Mouse (Mus musculus) G1E (cell line): ENCODE measurements around the gene Nrcam. TPM values are rescaled to one million over a fixed set of nuclear protein-coding genes. Genes with fewer than 3 reads are reported as not detected.

ENCODE experiments used
- ATAC-seq: 2 replicates; pipeline ENCODE4 v1.8.0; 2016; ENCODE audit warnings: mild to moderate bottlenecking; ENCODE audit not compliant: insufficient number of reproducible peaks, poor library complexity, low FRiP score, severe bottlenecking; ENCODE audit errors: extremely low read depth
- DNase-seq: peaks from one replicate; pipeline ENCODE4 v3.0.0; 2012; ENCODE audit warnings: low spot score
- H3K27me3 ChIP-seq: 2 replicates; pipeline ENCODE4 v1.6.1; 2012; ENCODE audit warnings: mild to moderate bottlenecking, low read length, inconsistent platforms; ENCODE audit not compliant: insufficient read depth
- H3K36me3 ChIP-seq: replicated peaks from 2 replicates; pipeline ENCODE3; 2012; ENCODE audit warnings: mild to moderate bottlenecking, inconsistent platforms
- H3K4me1 ChIP-seq: 2 replicates; pipeline ENCODE4 v1.6.1; 2012; ENCODE audit warnings: low read depth, low read length, inconsistent platforms, mixed read lengths; ENCODE audit not compliant: insufficient read depth
- H3K4me3 ChIP-seq: 2 replicates; pipeline ENCODE4 v1.5.1; 2012; ENCODE audit warnings: low read depth, mild to moderate bottlenecking, inconsistent platforms, low read length, moderate library complexity, mixed read lengths
- H3K9me3 ChIP-seq: replicated peaks from 2 replicates; pipeline ENCODE4 v1.6.1; 2012; ENCODE audit warnings: inconsistent platforms
- CTCF ChIP-seq: IDR thresholded peaks from 2 replicates; pipeline ENCODE4 v1.5.1; 2012; ENCODE audit warnings: low read depth, low read length, inconsistent platforms, mixed read lengths
- GATA1 ChIP-seq: IDR thresholded peaks from 2 replicates; pipeline ENCODE4 v1.6.1; 2012; ENCODE audit warnings: borderline replicate concordance, low read length, inconsistent platforms, mixed read lengths
- GATA2 ChIP-seq: IDR thresholded peaks from 2 replicates; pipeline ENCODE4 v1.6.1; 2012; ENCODE audit warnings: low read depth, low read length, inconsistent platforms, borderline replicate concordance
- POLR2AphosphoS5 ChIP-seq: IDR thresholded peaks from 2 replicates; pipeline ENCODE4 v1.6.1; 2012; ENCODE audit warnings: low read depth, low read length, inconsistent platforms; ENCODE audit not compliant: insufficient replicate concordance
- TAL1 ChIP-seq: conservative IDR thresholded peaks from 2 replicates; pipeline ENCODE4 v1.6.1; 2012; ENCODE audit warnings: low read depth, low read length, inconsistent platforms, mixed read lengths
- polyA plus RNA-seq: library from polyadenylated mRNA; stranded (reverse); fragments of >175 nt; gene quantifications from 2 replicates; pipeline ENCODE4 v1.2.3, GENCODE M21; 2012
- total RNA-seq, 2 experiments: library from RNA; stranded (forward) in 1 of 2; stranded (reverse) in 1 of 2; fragments of 200-1000 nt in 1 of 2; fragments of >200 nt in 1 of 2; fragmentation: Nextera tagmentation in 1 of 2; gene quantifications; 2 replicates each; pipeline ENCODE4 v1.2.3; 2014 to 2017

Gene Nrcam
- total and polyA plus RNA-seq, 3 experiments = 0.66 TPM; not detected in 2

GRCm38 (mm10) chr12:44462436-44462835 lies 133.8 kb downstream of the Nrcam start:
- DNase-seq (no peak), ATAC-seq (no peak)
- no peaks in the 10 kb centered on the region for H3K36me3 ChIP-seq
- no peaks in the 10 kb centered on the region for H3K4me1 ChIP-seq
- TF ChIP-seq POLR2AphosphoS5 (no peak), GATA1 (no peak), CTCF (no peak), TAL1 (no peak), GATA2 (no peak)
- peaks cover 2% of the 10 kb centered on the region; the same call in 1 of the 2 replicates for H3K9me3 ChIP-seq
- H3K4me3 ChIP-seq = no peak overlapping the region
- no peaks in the 10 kb centered on the region for H3K27me3 ChIP-seq

- TF ChIP-seq GATA1 (no peak), GATA2 (no peak), TAL1 (no peak), CTCF (no peak), POLR2AphosphoS5 (no peak)
- ATAC-seq (no peak), DNase-seq (no peak)
- H3K4me3 ChIP-seq = no peak overlapping the region
- H3K36me3 ChIP-seq = no peaks in the 10 kb centered on the region
- H3K9me3 ChIP-seq = peaks cover 2% of the 10 kb centered on the region; the same call in 1 of the 2 replicates
- no peaks in the 10 kb centered on the region for H3K4me1 ChIP-seq
- H3K27me3 ChIP-seq = no peaks in the 10 kb centered on the region
Observed at GRCm38 (mm10) chr12:44462976-44463375, 134.3 kb downstream of the Nrcam start.

GRCm38 (mm10) chr12:44471073-44471472 lies 142.4 kb downstream of the Nrcam start:
- Histone ChIP-seq H3K27me3 (no peaks in the 10 kb centered on the region), H3K4me3 (no peak overlapping the region), H3K4me1 (no peaks in the 10 kb centered on the region), H3K36me3 (no peaks in the 10 kb centered on the region), H3K9me3 (no peaks in the 10 kb centered on the region; the same call in 1 of the 2 replicates)
- no peak for DNase-seq
- TF ChIP-seq POLR2AphosphoS5 (no peak), GATA2 (no peak), GATA1 (no peak), CTCF (no peak), TAL1 (no peak)
- no peak for ATAC-seq

GRCm38 (mm10) chr12:44475355-44475754 lies 146.7 kb downstream of the Nrcam start:
- no peak for ATAC-seq
- Histone ChIP-seq H3K9me3 (no peaks in the 10 kb centered on the region; the same call in 1 of the 2 replicates), H3K27me3 (no peaks in the 10 kb centered on the region), H3K4me3 (no peak overlapping the region), H3K36me3 (no peaks in the 10 kb centered on the region), H3K4me1 (no peaks in the 10 kb centered on the region)
- no peak for DNase-seq
- TF ChIP-seq GATA1 = no peak
- TF ChIP-seq GATA2 = no peak
- TF ChIP-seq POLR2AphosphoS5 = no peak
- no peak for TF ChIP-seq TAL1
- no peak for TF ChIP-seq CTCF

GRCm38 (mm10) chr12:44479260-44480030 lies 150.8 kb downstream of the Nrcam start:
- Histone ChIP-seq H3K9me3 (peaks cover 8% of the 10 kb centered on the region), H3K27me3 (no peaks in the 10 kb centered on the region), H3K4me1 (no peaks in the 10 kb centered on the region), H3K36me3 (no peaks in the 10 kb centered on the region), H3K4me3 (no peak overlapping the region)
- DNase-seq = no peak
- no peak for TF ChIP-seq GATA1
- ATAC-seq = no peak

GRCm38 (mm10) chr12:44480031-44480419 lies 151.3 kb downstream of the Nrcam start:
- no peaks in the 10 kb centered on the region for H3K36me3 ChIP-seq
- peaks cover 8% of the 10 kb centered on the region for H3K9me3 ChIP-seq
- H3K4me3 ChIP-seq = no peak overlapping the region
- no peak for DNase-seq
- H3K4me1 ChIP-seq = no peaks in the 10 kb centered on the region
- TF ChIP-seq GATA2 (no peak), TAL1 (no peak), GATA1 (no peak), CTCF (no peak), POLR2AphosphoS5 (no peak)
- ATAC-seq = no peak; the same call in 1 of the 2 replicates
- H3K27me3 ChIP-seq = no peaks in the 10 kb centered on the region

GRCm38 (mm10) chr12:44481415-44481814 lies 152.7 kb downstream of the Nrcam start:
- DNase-seq (no peak), ATAC-seq (no peak)
- Histone ChIP-seq H3K4me3 (no peak overlapping the region), H3K27me3 (no peaks in the 10 kb centered on the region), H3K36me3 (no peaks in the 10 kb centered on the region), H3K4me1 (no peaks in the 10 kb centered on the region), H3K9me3 (peaks cover 8% of the 10 kb centered on the region)
- TF ChIP-seq TAL1 (no peak), GATA1 (no peak), GATA2 (no peak), POLR2AphosphoS5 (no peak), CTCF (no peak)
